Mouse (Mus musculus): ENCODE measurements around the gene Ntm.

GRCm38 (mm10) chr9:29426261-29426660, 536.7 kb downstream of the Ntm start:
- TF ChIP-seq E2F4 (IDR thresholded peaks at IDR 0.05; ENCODE audit: borderline replicate concordance, low read depth, low read length) (no peak), TAL1 (IDR thresholded peaks at IDR 0.05; ENCODE audit: low read length) (no peak), POLR2A (IDR thresholded peaks at IDR 0.05; ENCODE audit: control insufficient read depth in 1 of 2, insufficient read depth in 1 of 2, low read depth in 1 of 2, low read length in 2 of 2, poor library complexity in 1 of 2) (no peak), EP300 (IDR thresholded peaks at IDR 0.05; ENCODE audit: low read depth in 1 of 2, low read length in 2 of 2) (no peak), HCFC1 (IDR thresholded peaks at IDR 0.05; ENCODE audit: low read depth, low read length) (no peak), CTCF (IDR thresholded peaks at IDR 0.05 in 2 of 3, conservative IDR thresholded peaks at IDR 0.05 in 1 of 3; ENCODE audit: control insufficient read depth in 1 of 3, insufficient read depth in 1 of 3, low read depth in 2 of 3, low read length in 3 of 3, poor library complexity in 1 of 3, severe bottlenecking in 1 of 3) (no peak), MAX (IDR thresholded peaks at IDR 0.05; ENCODE audit: low read length) (no peak)

All from MEL (cell line).